Mouse (Mus musculus): ENCODE results near the gene Fgfbp3.

- no peak for TF ChIP-seq CTCF (IDR thresholded peaks at IDR 0.05; ENCODE audit: control insufficient read depth, insufficient read depth, low read length)
- TF ChIP-seq POLR2A (IDR thresholded peaks at IDR 0.05; ENCODE audit: borderline replicate concordance, control insufficient read depth, low read depth, low read length), result no peak
Measured at GRCm38 (mm10) chr19:36891746-36892145, 27.7 kb downstream of the Fgfbp3 start.
